ENCODE assay signal across 30 mouse cellular contexts in genomic region chr4:101705325-101705724, GRCm38 (mm10). TPM values are rescaled to one million over a fixed set of nuclear protein-coding genes. Genes with fewer than 3 reads are reported as not detected.
"Had no signal": no experiment of that assay in that cellular context is flagged by ENCODE, and none has a peak within 500 bp of the region (broad histone marks: within the 10 kb centered on the region; RNA-seq: fewer than 3 reads in every experiment).

No protein-coding gene starts in this region.

- H3K4me1 ChIP-seq: forebrain, embryonic 10.5 days; forebrain, embryonic 12.5 days; forebrain, embryonic 13.5 days; forebrain, embryonic 15.5 days had no signal

- H3K4me3 ChIP-seq: embryonic facial prominence, embryonic 10.5 days; embryonic facial prominence, embryonic 12.5 days; embryonic facial prominence, embryonic 13.5 days; embryonic facial prominence, embryonic 15.5 days; erythroblast, embryonic 14.5 days; forebrain, embryonic 10.5 days; forebrain, embryonic 12.5 days; forebrain, embryonic 13.5 days; forebrain, embryonic 15.5 days; gastrocnemius, adult 2 months; heart, adult 2 months had no signal

- H3K36me3 ChIP-seq: embryonic facial prominence, embryonic 10.5 days; embryonic facial prominence, embryonic 12.5 days; embryonic facial prominence, embryonic 13.5 days; embryonic facial prominence, embryonic 15.5 days; forebrain, embryonic 10.5 days; forebrain, embryonic 12.5 days; forebrain, embryonic 15.5 days had no signal

- H3K27me3 ChIP-seq: embryonic facial prominence, embryonic 12.5 days; embryonic facial prominence, embryonic 13.5 days; embryonic facial prominence, embryonic 15.5 days; forebrain, embryonic 12.5 days; forebrain, embryonic 13.5 days; forebrain, embryonic 15.5 days had no signal

- H3K4me2 ChIP-seq: embryonic facial prominence, embryonic 12.5 days; embryonic facial prominence, embryonic 13.5 days; embryonic facial prominence, embryonic 15.5 days; forebrain, embryonic 12.5 days; forebrain, embryonic 13.5 days; forebrain, embryonic 15.5 days had no signal

- H3K27ac ChIP-seq: embryonic facial prominence, embryonic 10.5 days; embryonic facial prominence, embryonic 12.5 days; embryonic facial prominence, embryonic 13.5 days; embryonic facial prominence, embryonic 15.5 days; forebrain, embryonic 10.5 days; forebrain, embryonic 12.5 days; forebrain, embryonic 13.5 days; forebrain, embryonic 15.5 days; gastrocnemius, adult 2 months; heart, adult 2 months had no signal

- DNase-seq: cerebellum, adult 2 months; cerebellum, adult 8-10 months; cerebellum, adult 9-10 months; cerebellum, adult 9-11 months; cerebellum, postnatal 10 days; cerebellum, postnatal 14 days; cerebellum, postnatal 25 days; cerebellum, postnatal 36 days; embryo, embryonic 11 days; forebrain, postnatal 0 days; gastrocnemius, adult 2 months; gastrocnemius, postnatal 10 days; gastrocnemius, postnatal 14 days; gastrocnemius, postnatal 25 days; gastrocnemius, postnatal 36 days; heart, adult 11 months; heart, adult 18-20 months; heart, adult 2 months had no signal

- H3K9me3 ChIP-seq: embryonic facial prominence, embryonic 10.5 days; embryonic facial prominence, embryonic 12.5 days; embryonic facial prominence, embryonic 13.5 days; embryonic facial prominence, embryonic 15.5 days; forebrain, embryonic 10.5 days; forebrain, embryonic 12.5 days; forebrain, embryonic 13.5 days; forebrain, embryonic 15.5 days had no signal

- H3K9ac ChIP-seq: embryonic facial prominence, embryonic 12.5 days; embryonic facial prominence, embryonic 13.5 days; embryonic facial prominence, embryonic 15.5 days; forebrain, embryonic 12.5 days; forebrain, embryonic 13.5 days; forebrain, embryonic 15.5 days; forebrain, postnatal 0 days had no signal

- ATAC-seq: forebrain, embryonic 13.5 days; forebrain, embryonic 14.5 days; forebrain, embryonic 15.5 days; forebrain, embryonic 16.5 days; forebrain, postnatal 0 days had no signal

RNA-seq across cellular contexts. Expression of gene Lepr, which starts 11.9 kb away (rescaled TPM):
- total RNA-seq: granulocyte monocyte progenitor cell, adult 5-6 weeks had no signal
- polyA plus RNA-seq: erythroblast, embryonic 14.5 days had no signal
